Mouse (Mus musculus) small intestine, adult 2 months (tissue): Measurements from ENCODE around the gene Csgalnact2. TPM values are rescaled to one million over a fixed set of nuclear protein-coding genes. Genes with fewer than 3 reads are reported as not detected.

ENCODE experiments used
- H3K27ac ChIP-seq: fragments of 200-500 bp; 2 replicates; pipeline ENCODE4 v1.5.1; 2012; ENCODE audit warnings: low read depth, low read length, control low read depth, inconsistent platforms; ENCODE audit not compliant: insufficient read depth
- H3K27me3 ChIP-seq: fragments of 200-500 bp; 2 replicates; pipeline ENCODE4 v1.6.1; 2012; ENCODE audit warnings: mild to moderate bottlenecking, moderate library complexity, low read length, inconsistent platforms; ENCODE audit not compliant: control insufficient read depth, insufficient read depth
- H3K36me3 ChIP-seq: fragments of 200-500 bp; 2 replicates; pipeline ENCODE4 v1.6.1; 2012; ENCODE audit warnings: mild to moderate bottlenecking, low read length, control low read depth, inconsistent platforms; ENCODE audit not compliant: control insufficient read depth, insufficient read depth
- H3K4me1 ChIP-seq: fragments of 200-500 bp; 2 replicates; pipeline ENCODE4 v1.6.1; 2012; ENCODE audit warnings: low read length, inconsistent platforms, mixed read lengths; ENCODE audit not compliant: control insufficient read depth, insufficient read depth, insufficient read length
- H3K4me3 ChIP-seq: fragments of 200-500 bp; 2 replicates; pipeline ENCODE4 v1.5.1; 2012; ENCODE audit warnings: low read depth, mild to moderate bottlenecking, control low read depth, inconsistent platforms, low read length, moderate library complexity
- CTCF ChIP-seq: fragments of 200-500 bp; IDR thresholded peaks from 2 replicates; pipeline ENCODE4 v1.5.1; 2012; ENCODE audit warnings: low read depth, mild to moderate bottlenecking, control low read depth, inconsistent platforms, low read length, moderate library complexity, mixed read lengths; ENCODE audit not compliant: insufficient replicate concordance, insufficient read length; ENCODE audit errors: extremely low read depth
- POLR2A ChIP-seq: fragments of 200-500 bp; IDR thresholded peaks from 2 replicates; pipeline ENCODE4 v1.6.1; 2012; ENCODE audit warnings: low read depth, mild to moderate bottlenecking, control low read depth, inconsistent platforms, low read length, moderate library complexity
- WGBS: fragments of 180-500 bp; shearing (Covaris S2); methylation state at CpG from one replicate; pipeline ENCODE4 v1.1.7; 2018; 5-methylcytosine and 5-hydroxymethylcytosine counted together
- polyA plus RNA-seq: library from polyadenylated mRNA; depleted of rRNA; stranded (reverse); fragments of >200 nt; gene quantifications from 2 replicates; pipeline ENCODE4 v1.2.3, GENCODE M21; 2012

Gene Csgalnact2
- polyA plus RNA-seq, 1 experiment = 0.38 TPM

DNA sequence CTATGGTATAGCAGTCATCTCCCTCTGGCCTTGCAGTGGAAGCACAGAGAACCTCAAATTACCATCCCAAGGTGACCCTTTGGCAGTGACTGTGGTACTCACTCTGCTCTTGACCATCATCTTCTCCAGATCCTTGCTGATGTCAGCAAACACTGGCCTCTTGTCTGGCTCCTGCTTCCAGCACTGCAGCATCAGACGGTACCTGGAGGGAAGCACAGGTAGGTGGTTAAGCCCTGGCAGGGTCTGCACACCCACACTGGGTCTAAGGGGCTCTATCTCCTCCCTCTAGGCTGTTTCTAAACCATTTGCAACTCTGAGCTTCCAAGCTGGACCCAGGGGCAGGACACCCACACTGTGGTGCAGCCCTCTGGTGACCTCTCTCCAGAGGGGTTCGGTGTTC, 24.1 kb upstream of the Csgalnact2 start:
- no peak overlapping the region for H3K4me3 ChIP-seq
- no peaks in the 10 kb centered on the region for H3K36me3 ChIP-seq
- WGBS = 89% methylated on average over 2 of the region's 2 CpGs
- H3K4me1 ChIP-seq = no peaks in the 10 kb centered on the region
- no peaks in the 10 kb centered on the region for H3K27me3 ChIP-seq
- no peak for TF ChIP-seq POLR2A
- TF ChIP-seq CTCF = no peak
- no peak overlapping the region for H3K27ac ChIP-seq

DNA sequence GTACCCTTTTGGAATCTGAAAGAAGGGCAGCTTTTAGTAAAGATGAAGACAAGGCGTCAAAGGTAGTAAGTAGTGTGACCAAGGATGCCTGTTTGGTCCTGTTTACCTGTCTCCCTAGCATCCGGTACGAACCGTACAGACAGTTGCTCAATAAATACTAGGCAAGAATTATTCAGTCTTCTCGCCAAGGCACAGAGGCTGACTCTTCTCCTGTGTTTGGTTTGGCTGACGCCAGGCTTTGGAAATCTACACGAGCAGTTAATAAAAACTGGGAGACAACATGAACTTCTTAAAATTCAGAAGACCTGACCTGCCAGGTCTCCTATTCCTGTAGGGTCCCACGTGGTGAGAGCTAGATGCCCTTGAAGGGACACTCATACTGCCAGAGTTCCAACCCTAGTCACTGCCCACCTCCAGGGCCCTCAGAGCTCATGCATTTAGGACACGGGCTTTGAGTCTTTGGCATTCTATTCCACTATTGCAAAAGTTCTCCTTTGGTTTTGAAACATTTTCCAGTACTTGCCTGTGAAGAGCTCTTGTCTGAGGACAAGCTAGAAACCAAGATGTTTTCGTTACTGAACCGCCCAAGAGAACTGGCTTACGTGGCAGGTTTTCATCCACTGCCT, 23.6 kb upstream of the Csgalnact2 start:
- no peaks in the 10 kb centered on the region for H3K4me1 ChIP-seq
- WGBS = 84% methylated on average over 12 of the region's 12 CpGs
- no peaks in the 10 kb centered on the region for H3K36me3 ChIP-seq
- H3K4me3 ChIP-seq = no peak overlapping the region
- H3K27me3 ChIP-seq = no peaks in the 10 kb centered on the region
- H3K27ac ChIP-seq = no peak overlapping the region
- TF ChIP-seq POLR2A = no peak
- no peak for TF ChIP-seq CTCF

DNA sequence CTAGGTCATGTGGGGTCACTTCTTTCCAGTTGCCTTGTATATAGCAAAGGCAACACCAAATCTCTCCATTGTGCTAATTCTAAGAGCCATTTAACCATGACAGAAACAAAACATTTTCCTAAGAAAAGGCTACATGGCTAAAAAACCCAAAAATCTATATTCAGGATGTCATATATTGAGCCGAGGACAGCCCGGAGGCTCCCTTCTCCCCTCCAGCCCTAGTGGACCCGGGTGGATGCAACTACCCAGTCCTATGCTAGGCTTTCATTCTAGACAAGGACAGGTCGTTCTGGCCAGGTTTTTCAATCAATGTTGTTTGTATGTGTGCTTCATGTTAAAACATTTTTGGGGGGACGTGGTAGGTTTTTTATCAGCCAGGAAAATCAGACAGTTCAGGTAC, 14.2 kb upstream of the Csgalnact2 start:
- Histone ChIP-seq H3K36me3 (no peaks in the 10 kb centered on the region), H3K4me1 (no peaks in the 10 kb centered on the region), H3K4me3 (no peak overlapping the region), H3K27ac (no peak overlapping the region), H3K27me3 (no peaks in the 10 kb centered on the region)
- no peak for TF ChIP-seq POLR2A
- no peak for TF ChIP-seq CTCF
- WGBS = 80% methylated on average over 5 of the region's 5 CpGs

DNA sequence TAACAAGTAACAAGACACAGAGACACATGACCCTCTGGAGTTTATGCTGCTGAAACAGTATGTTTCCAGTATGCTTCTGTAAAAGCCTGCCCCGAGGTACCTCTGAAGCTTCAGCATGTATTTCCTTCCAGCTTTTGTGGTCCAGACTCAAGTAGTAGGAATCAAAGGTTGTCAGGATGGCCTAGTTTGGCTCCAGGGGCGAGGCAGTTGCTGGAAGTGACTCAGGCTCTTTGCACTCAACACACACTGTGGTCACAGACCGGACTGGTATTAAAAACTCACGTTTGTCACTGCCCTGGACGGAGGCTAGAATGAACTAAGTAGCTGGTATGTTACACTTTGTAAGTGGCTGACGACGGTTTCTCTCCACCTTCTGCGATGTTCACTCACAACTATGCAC, 12.0 kb upstream of the Csgalnact2 start:
- H3K27ac ChIP-seq = no peak overlapping the region
- no peak for TF ChIP-seq CTCF
- no peak for TF ChIP-seq POLR2A
- no peaks in the 10 kb centered on the region for H3K4me1 ChIP-seq
- no peaks in the 10 kb centered on the region for H3K36me3 ChIP-seq
- H3K27me3 ChIP-seq = no peaks in the 10 kb centered on the region
- 72% methylated on average over 8 of the region's 8 CpGs for WGBS
- no peak overlapping the region for H3K4me3 ChIP-seq

DNA sequence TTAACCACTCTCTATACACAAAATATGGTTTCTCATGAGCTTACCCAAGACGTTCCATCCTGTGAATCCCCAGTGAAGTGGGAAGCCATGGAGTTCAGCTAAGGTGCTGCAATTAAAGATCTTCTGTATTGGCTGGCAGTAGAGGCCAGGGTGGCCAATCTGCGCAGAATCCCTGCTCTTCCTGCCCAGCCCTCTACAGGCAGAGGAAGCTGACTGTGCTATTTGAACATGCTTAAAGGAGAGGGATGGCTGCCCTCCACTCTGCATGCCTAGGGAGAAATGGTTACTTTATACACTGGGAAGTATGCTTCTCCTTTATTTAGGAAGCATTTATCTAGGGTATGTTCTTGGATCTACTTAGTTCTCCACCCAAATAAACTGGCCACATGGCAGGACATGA, 11.6 kb upstream of the Csgalnact2 start:
- no peak for TF ChIP-seq POLR2A
- TF ChIP-seq CTCF = no peak
- H3K4me1 ChIP-seq = no peaks in the 10 kb centered on the region
- WGBS = 77% methylated on average over 2 of the region's 2 CpGs
- no peaks in the 10 kb centered on the region for H3K27me3 ChIP-seq
- H3K27ac ChIP-seq = no peak overlapping the region
- no peaks in the 10 kb centered on the region for H3K36me3 ChIP-seq
- H3K4me3 ChIP-seq = no peak overlapping the region

DNA sequence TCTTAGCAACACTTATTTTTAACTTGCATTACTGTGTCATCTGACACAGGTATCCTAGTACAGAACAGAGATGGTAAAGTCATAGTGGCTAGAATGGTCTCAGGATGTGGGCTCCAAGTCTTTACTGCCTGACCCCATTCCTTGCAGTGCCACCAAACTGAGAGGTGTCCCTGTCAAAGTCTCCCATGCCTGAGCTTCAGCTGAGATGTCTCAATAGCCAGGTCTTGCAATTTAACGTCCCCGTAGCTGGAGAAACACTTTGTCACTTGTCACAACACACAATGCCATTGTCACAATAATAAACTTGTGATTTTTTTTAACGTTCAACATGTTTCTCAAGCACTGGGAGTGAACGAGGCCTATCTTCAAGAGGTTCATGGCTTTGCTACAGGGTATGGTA, 11.2 kb upstream of the Csgalnact2 start:
- Histone ChIP-seq H3K36me3 (no peaks in the 10 kb centered on the region), H3K4me1 (no peaks in the 10 kb centered on the region), H3K27ac (no peak overlapping the region), H3K4me3 (no peak overlapping the region), H3K27me3 (no peaks in the 10 kb centered on the region)
- 86% methylated on average over 4 of the region's 4 CpGs for WGBS
- TF ChIP-seq POLR2A (no peak), CTCF (no peak)

DNA sequence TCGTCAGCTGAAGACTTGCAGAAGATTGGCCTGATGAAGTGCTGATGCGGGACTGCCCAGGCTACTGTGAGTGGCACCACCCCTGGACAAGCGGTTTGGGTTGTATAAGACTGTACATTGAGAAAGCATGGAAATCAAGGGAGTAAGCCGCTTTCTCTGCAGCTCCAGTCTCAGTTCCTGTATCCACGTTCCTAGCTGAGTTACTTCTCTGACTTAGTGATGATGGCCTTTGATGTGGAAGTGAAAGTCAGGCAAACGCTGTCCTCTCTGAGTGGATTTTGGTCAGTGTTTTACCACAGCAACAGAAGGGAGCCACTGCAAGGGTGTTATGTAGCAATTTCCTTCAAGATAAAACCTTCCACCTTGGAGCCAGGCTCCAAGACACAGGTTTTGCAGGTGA, 2.0 kb upstream of the Csgalnact2 start:
- H3K4me3 ChIP-seq = no peak overlapping the region
- no peaks in the 10 kb centered on the region for H3K4me1 ChIP-seq
- H3K27ac ChIP-seq = no peak overlapping the region
- WGBS = 69% methylated on average over 6 of the region's 6 CpGs
- no peak for TF ChIP-seq POLR2A
- no peak for TF ChIP-seq CTCF
- no peaks in the 10 kb centered on the region for H3K36me3 ChIP-seq
- H3K27me3 ChIP-seq = no peaks in the 10 kb centered on the region
